Mouse (Mus musculus): ENCODE measurements around the gene 1600012H06Rik. TPM values are rescaled to one million over a fixed set of nuclear protein-coding genes. Genes with fewer than 3 reads are reported as not detected.
"Not testable (repeated sequence)": the region's sequence is repeated elsewhere in the genome, so short reads cannot be mapped to it uniquely, and the experiment has no call there.

The 1600012H06Rik gene
- 1 to 10 TPM; 8.3 to 8.4 TPM for total RNA-seq (2021)
- long read RNA-seq, experiment 1, partial matches to known transcripts, result 0 of 14 reads
- long read RNA-seq, experiment 1, other reads (novel, unspliced or antisense), result 6 of 14 reads
- long read RNA-seq, experiment 2, transcript 1600012H06Rik-201 (2 exons, 2,506 nt), result major isoform, 6 of 14 reads
- long read RNA-seq, experiment 2, partial matches to known transcripts, result 0 of 14 reads
- long read RNA-seq, experiment 2, other reads (novel, unspliced or antisense), result 8 of 14 reads

DNA sequence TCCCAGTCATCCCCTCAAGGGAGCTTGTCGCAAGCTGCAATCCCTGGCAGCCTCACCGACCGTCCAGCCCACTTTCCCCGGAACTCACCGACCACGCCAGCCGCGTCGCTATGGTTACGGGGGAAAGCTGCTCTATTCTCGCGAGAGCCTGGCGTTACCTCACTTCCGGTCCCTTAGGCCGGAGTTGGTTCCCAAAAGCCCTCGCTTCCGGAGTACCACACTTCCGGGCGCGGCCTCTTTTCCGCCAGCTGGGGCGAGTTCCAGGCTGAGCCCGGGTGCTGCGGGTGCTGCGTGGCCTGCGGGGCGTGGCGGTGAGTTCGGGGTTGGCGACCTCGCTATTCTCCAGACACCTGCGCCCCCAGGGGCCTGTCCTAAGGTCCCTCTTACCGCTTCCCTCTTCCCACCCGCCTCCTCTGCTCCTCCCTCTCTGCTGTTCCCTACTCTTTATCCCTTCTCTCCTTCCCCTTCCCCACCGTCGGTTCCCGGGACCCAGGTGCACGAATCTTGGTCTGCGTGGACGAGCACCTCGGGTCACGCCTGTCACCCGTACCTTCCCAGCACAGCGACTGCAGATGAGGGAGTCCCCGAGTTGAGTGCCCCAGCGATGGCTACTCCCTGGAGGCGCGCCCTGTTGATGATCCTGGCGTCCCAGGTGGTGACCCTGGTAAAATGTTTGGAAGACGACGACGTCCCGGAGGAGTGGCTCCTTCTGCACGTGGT lies at the start of gene 1600012H06Rik, which contains the start of gene Wdr27:
Gene 1600012H06Rik (plus strand): TSS at position 176 of the 720 bp plus-strand sequence.
Gene Wdr27 (minus strand): TSS at position 150 of the 720 bp plus-strand sequence.
- peak; percentile 99 for DNase-seq (ENCODE audit: low spot score)

DNA sequence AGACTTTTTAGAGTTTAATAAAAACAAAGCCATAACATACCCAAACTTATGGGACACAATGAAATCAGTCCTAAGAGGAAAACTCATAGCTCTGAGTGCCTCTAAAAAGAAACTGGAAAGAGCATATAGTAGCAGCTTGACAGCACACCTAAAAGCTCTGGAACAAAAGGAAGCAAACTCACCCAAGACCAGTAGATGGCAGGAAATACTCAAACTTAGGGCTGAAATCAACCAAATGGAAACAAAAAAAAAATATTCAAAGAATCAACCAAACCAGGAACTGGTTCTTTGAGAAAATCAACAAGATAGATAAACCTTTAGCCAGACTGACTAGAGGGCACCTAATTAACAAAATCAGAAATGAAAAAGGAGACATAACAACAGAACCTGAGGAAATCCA lies 47.9 kb upstream of the 1600012H06Rik start:
- not testable (repeated sequence) for DNase-seq (ENCODE audit: low spot score)

DNA sequence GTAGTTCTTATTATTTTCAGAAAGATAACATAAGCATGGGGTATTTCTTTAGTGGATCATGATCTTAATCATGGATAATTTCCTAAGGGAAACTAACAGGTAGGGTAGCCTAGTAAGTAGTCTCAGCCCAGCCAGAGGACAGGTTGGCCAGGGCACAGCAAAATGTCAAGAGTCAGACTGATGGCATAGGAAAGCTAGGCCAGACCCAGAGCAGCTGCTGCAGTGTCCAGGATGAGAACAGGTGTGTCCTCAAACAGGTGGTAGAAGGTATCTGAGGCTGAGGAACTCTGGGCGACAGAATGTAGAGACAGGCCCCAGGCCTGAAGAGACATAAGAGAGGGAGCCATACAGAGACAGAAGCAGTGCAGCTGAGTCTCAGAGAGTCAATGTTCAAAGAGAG lies 44.0 kb upstream of the 1600012H06Rik start:
- no peak for DNase-seq (ENCODE audit: low spot score)

DNA sequence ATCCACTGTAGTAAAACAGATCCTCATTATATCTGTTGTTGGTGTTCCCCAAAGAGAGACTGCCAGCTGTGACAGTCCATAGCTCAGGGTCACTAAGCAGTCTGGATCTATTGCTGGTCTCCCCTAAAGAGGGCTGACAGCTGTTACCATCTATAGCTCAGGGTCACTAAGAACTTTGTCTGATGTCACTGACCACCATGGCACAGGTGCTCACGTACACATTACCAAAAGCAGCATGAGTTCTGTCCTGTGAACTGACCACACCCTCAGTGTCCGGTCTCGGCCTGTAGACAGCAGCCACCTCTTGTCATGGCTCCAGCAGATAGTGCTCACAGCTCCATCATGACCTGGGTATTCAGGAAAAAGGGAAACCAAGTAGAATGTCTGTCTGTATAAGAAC lies 39.8 kb upstream of the 1600012H06Rik start:
- no peak for DNase-seq (ENCODE audit: low spot score)

DNA sequence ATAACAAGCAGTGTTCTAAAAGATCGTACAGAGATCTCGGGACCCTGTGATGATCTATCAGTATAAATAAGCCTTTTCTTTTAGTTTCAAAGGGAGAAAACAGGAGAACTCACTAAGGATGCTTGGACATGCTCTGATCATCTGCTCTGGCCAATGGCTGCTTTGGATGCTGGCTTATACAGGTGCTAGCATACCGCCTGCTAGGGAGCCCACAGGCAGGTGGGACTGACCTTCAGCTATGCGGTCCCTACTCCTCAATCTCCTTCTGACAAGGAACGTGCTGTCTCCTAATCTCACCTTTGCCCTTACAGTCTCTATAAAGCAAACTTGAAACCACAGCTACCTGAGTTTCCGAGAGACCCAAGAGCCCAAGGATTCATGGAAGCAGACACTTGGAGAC lies 38.8 kb upstream of the 1600012H06Rik start:
- DNase-seq (ENCODE audit: low spot score), result no peak

DNA sequence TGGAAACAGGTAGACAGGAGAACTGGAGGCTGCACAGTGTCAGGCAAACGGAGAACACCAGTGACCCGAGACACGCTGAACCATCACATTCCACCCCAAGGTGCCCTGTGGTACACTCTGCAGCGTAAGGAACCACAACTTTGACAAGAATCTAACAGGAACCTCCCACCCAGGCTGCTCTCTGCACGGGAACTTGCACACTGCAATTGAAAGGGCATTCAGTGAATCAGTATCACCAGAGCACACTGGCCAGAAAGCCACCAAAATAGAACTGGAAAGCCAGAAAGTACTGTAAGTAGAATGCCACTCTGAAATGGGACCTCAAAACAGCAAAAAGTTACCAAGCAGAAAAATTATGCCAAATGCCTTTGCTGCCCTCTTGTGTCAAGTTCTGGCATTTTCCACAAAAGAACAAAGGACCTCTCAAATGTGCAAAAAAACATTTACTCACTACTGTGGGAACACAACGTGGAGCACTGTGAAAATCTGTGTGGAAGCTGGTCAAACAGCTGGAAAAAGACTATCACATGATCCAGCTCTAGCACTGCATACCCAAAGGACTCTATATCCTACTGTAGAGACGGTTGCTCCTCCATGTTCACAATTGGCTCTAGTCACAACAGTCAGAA lies 38.2 kb upstream of the 1600012H06Rik start:
- DNase-seq (ENCODE audit: low spot score), result peak; percentile 73

DNA sequence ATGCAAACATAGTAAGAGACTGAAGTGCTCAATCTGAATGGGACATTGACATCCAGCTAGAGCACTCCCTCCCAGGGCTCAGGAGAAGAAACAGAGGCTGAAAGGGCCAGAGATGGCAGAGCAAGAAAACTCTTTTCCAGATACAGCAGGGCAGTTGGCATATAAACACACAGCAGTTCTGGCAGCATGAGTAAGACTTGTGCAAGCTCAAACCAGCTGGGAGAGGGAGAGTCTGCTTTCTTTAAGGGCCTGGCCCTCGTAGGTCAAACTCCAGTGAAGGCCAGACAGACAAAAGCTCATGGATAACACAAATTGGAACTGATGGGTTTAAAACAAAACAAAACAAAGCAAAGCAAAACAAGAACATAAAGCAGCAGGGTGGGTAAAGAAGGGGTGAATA lies 36.4 kb upstream of the 1600012H06Rik start:
- DNase-seq (ENCODE audit: low spot score), result peak; percentile 3

DNA sequence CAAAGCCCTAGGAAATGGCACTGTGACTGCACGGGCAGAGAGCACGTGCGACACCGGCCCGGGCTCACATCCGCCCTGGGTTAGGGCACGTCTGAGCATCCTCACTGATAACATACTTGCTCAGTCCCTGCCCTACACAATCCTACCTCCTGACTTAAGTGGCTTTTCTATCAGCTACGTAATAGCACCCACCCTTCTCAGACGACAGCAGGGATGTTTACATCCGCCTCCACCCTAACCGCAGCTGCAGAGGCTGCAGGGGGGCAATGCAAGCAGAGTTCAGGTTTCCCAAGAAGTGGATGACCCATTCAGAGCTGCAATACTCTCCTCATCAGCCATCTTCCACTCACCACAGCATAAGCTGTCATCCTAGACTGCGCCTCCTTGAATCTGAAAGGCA lies 35.8 kb upstream of the 1600012H06Rik start:
- DNase-seq (ENCODE audit: low spot score), result no peak

DNA sequence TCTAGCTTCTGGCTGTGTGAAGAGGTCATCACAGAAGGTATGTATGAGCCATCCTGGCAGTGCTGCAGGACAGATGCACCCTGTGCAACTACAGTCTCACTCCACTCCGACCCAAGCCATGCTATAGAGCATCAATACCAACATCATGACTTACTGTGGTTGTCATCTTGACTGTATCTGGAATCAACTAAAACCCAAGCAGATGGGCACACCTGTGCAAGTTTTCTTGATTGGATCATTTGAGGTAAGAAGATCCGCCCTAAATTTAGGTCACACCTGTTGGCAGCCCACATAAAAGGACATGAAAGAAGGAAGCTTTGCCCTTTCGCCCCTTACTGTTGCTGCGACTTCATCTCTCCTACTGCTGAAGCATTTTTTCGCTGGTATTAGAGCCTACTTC lies 33.7 kb upstream of the 1600012H06Rik start:
- no peak for DNase-seq (ENCODE audit: low spot score)

DNA sequence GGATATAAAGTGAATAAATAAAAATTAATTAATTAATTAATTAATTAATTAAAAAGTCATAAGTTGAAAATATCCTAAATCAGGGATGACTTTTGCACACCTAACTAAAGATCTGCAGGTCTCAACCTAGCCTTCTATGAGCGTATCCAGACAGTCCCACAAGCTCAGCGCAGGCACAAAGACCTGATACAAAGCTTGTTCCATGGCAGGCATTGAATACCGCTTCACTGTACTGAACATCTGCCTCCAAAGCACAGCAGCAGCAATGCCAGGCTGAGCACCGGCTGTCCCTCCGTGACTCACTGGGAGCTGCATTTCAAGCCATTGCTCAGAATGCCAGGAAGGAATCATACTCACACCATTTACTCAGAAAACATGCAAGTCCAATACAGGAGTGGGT lies 32.2 kb upstream of the 1600012H06Rik start:
- no peak for DNase-seq (ENCODE audit: low spot score)

DNA sequence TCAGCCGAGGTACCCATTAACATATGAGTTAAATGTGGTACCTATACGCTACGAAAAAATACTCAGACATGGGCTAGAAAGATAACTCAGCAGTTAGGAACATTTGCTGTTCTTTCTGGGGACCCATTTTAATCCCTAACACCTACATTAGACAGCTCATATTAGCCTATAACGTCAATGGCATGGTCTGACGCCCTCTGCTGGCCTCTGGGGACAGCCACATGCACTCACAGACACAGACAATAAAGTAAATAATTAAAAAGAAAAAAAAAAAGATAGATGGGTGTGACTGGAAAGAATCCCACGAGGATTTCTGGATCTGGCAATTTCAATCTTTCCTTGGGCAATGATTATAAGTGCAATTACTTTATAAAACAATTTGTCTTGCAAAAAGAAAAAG lies 30.6 kb upstream of the 1600012H06Rik start:
- DNase-seq (ENCODE audit: low spot score), result no peak

DNA sequence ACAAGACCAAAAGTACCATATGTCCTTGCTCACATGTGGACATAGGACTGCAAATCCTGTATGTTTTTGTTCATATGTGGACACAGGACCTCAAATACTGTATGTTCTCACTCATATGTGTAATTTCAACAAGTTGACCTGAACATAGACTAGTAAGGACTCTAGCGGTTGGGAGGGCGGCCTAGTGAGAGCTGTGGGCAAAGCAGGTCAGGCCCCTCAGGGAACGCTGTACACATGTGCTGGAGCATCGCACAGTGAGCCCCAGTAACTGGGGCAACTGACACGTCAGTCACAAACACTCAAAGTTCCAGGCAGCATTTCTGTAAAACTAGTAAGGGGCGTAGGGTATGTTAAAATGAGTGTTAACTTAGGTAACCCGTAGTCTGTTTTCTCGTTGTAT lies 30.0 kb upstream of the 1600012H06Rik start:
- DNase-seq (ENCODE audit: low spot score), result no peak

DNA sequence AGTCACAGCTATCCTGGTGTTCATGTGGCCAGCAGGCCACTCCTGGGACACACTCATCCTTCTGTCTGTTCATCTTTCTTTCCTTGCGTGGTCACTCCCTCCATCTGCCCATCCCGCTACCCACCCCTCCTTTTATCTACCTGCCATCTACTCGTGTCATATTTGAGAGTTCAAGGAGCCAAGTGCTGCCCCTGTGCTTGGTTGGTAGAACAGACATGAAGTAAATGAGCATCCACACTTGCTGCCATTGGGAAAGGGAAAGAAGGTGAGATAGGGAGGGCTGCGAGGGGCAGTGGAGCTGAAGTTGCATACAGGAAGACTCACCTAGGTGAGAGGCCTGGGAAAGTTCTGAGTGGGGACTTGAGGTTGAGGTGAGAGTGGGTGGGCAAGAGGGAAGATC lies 28.6 kb upstream of the 1600012H06Rik start:
- no peak for DNase-seq (ENCODE audit: low spot score)

DNA sequence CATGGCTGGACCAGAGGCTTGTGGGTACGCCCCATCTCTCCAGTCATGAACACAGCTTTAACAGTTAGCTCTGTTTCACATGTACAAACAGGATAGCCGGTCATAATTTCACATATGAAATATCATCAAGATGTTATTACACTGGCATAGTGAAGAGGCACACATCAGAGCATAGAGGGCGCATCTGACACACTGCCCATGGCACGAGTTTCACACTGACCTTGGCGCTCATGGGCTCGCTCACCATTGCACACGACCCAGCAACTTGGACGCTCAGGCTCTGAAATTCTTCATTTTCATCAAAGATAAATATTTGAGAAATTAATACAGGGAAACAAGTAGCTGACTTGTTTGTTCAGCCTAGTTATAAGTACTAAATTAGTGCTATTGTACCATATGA lies 25.1 kb upstream of the 1600012H06Rik start:
- DNase-seq (ENCODE audit: low spot score), result no peak

DNA sequence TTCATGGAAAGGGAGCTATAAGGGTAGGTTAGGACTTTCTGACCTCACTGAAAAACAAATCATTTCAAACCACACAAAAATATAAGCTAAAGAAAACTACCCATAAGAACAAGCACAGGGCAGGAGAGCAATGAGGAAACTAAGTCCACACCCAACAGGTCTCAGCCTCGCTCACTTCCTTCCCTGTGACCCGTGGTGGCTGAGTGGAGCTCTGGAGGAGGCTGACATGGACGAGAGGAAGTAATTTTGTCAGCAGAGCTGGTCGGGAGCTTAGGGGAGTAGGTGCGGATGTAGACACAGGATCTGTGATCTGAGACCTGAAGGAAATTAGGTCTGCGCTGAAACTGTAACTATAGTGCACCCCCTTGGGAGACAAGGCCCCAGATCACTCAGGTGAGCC lies 21.4 kb upstream of the 1600012H06Rik start:
- no peak for DNase-seq (ENCODE audit: low spot score)

DNA sequence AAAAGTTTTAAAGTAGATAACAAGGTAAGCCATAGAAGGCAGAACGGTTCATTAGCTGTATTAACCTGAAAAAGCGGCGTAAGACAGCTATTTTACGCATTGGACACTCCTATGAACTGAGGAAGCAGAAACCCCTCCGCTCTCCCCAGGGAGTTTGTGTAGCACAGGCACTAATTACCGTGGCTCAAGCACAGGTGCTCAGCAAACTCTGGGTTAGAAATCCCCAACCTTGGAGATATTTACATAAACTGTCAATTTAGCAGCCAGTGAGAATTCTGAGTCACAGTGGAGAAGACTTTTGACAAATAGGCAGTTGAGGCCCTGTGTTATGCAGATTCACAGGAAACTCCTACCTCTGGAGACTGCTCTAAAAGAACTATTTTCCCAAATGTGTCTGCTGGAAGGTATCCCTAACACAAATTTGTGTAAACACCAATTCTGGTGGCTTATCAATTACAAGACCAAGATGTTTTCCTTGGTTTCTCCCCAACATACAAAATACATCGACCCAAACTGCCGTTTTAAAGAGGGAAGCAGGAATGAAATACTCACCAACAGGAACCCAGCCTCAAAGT lies 15.3 kb upstream of the 1600012H06Rik start:
- DNase-seq (ENCODE audit: low spot score), result no peak

DNA sequence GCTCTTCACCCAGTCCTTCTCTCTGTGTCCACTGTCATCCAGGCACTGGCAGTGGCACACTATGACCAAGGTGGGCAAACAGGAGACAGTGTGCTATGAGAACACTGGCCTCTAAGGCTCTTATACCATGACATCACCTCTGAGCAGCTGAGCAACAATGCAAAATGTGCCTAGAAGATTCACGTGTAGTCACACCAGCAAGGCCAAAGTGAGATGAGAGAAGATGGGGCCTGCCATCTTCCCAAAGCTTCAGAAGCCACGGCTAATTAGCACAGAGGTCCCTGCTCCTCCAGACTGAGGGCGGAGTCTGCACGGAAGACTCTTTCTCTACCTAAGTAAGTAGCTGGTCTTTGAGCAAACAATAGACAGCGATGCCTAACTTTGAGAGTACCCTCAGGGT lies 14.4 kb upstream of the 1600012H06Rik start:
- no peak for DNase-seq (ENCODE audit: low spot score)

DNA sequence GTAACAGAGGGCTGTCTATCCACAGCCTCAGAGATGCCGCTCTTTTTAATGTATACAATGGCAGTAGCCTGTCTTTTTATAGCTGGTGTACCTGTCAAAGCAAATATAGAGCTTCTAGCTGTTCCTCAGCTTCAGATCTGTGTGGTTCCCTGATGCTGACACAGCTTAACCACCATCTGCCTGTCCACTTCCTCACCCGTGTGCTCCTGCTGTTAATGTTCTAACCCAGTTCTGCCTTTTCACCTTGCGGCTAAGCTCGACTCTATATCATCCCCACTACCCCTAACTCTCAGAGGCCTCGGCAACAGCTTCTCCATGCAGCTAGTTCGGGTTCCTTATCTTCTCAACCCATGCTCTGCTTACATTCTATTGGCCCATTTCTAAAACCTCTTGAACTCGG lies 12.3 kb upstream of the 1600012H06Rik start:
- no peak for DNase-seq (ENCODE audit: low spot score)

DNA sequence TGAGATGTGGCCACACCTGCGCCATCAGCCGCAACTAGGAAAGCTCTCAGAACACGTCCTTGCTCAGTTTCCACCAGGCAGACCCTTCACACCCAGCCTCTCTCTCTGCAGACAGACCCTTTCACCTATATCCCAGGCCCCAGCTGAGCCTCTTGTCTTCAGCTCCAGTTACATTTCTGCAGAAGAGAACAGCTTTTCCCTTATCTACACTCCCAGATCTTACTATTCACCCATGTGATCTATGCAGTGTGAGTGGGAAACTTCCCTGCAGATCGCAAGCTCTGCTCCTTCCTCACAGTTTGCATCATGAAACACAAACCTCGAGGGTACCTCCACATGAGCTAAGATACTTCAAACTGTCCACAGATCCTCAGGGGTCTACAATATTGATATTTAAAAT lies 11.5 kb upstream of the 1600012H06Rik start:
- DNase-seq (ENCODE audit: low spot score), result no peak

DNA sequence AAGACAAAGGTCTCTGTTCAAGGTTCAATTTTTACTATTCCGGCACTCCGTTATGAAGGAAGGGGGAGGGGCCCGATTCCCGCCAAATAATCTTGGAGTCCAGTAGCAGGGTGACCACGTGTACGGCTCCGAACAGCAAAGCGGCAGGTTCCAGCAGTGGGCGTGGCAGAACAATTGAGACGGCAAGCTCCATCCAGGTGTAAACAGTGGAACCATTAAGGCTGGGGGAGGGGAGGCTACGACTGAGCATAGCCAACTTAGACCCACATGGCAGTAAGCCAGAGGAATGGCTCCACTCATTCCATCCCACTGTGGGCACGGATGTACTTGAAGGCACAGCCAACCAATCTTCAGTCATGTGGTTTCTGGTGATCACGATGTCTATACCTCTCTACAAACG lies 7.7 kb upstream of the 1600012H06Rik start:
- not testable (repeated sequence) for DNase-seq (ENCODE audit: low spot score)

DNA sequence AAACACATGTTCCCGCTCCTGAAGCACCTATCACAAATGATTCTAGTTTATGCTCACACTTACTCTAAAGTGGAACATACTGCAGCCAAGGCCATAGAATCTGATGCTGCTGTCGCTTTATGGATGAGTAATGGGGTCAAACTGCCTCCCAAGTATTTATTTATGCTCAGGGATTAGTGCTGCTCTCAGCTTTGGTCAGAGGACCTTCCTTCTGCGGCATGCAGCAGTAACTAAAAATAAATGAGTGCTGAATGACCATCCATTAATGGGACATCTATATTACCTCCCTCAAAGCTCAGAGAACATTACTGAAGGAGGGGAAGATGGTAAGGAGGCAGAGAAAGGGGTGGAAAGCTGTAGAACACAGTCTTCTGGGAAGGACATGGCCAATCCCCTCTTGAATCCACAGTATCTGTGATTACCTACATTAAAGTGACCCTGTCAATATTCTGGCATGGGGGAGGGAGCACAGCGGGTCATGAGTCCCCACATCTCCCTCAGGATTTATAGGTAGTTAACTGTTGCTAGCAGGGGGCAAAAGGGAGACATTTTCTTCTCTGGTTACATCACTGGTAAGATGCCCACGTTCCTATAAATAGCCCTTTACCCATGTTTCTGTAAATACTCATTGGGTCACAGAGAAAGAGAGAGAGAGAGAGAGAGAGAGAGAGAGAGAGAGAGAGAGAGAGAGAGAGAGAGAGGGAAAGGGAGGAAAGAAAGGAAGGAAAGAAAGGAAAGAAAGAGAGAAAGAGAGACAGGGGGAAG lies 7.0 kb upstream of the 1600012H06Rik start:
- DNase-seq (ENCODE audit: low spot score), result peak; percentile 56

DNA sequence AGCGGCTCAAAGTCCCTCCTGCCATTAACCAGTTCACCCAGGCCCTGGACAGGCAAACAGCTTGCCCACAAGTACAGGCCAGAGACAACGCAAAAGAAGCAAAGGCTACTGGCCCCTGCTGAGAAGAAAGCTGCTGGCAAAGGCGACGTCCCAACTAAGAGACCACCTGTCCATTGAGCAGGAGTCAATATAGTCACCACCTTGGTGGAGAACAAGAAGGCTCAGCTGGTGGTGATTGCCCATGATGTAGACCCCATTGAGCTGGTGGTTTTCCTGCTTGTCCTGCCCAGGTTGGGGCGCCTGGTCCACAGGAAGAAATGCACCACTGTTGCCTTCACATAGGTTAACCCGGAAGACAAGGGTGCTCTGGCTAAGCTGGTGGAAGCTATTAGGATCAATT lies 803 bp upstream of the 1600012H06Rik start:
- DNase-seq (ENCODE audit: low spot score), result not testable (repeated sequence)
